Mouse (Mus musculus) 416B (cell line): ENCODE measurements around the gene Smim14.

Experiments
- DNase-seq: peaks from one replicate; pipeline ENCODE4 v3.0.0; 2011; ENCODE audit warnings: low read depth

Smim14 gene

GRCm38 (mm10) chr5:65460361-65460760, 76.6 kb downstream of the Smim14 start:
- no peak for DNase-seq

- DNase-seq = no peak
Observed at GRCm38 (mm10) chr5:65459454-65459853, 77.5 kb downstream of the Smim14 start.

- peak; percentile 55 for DNase-seq
Observed at GRCm38 (mm10) chr5:65457846-65458245, 79.1 kb downstream of the Smim14 start.

GRCm38 (mm10) chr5:65457086-65457827, 79.7 kb downstream of the Smim14 start:
- DNase-seq = no peak

- no peak for DNase-seq
Observed at GRCm38 (mm10) chr5:65454771-65455170, 82.2 kb downstream of the Smim14 start.

DNA sequence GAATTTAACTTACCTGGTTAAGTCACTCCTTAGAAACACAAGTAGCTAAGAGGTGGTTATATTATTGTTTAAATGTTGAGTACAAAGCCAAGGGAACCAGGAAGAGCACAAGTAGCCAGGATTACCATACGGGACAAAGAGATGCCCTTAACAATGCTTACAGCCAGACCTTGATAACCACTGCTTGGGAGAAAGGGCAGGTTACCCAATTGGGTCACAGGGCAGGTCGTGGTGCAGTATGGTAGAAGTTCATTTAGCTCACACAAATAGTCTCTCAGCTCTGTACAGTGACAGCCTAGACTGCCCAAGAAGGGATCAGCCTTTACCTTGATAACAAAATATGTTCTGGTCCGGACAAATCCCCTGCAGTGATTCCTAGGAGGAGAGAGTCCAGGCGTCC, 88.0 kb downstream of the Smim14 start:
- no peak for DNase-seq

- no peak for DNase-seq
Observed at GRCm38 (mm10) chr5:65447826-65448225, 89.2 kb downstream of the Smim14 start.

DNA sequence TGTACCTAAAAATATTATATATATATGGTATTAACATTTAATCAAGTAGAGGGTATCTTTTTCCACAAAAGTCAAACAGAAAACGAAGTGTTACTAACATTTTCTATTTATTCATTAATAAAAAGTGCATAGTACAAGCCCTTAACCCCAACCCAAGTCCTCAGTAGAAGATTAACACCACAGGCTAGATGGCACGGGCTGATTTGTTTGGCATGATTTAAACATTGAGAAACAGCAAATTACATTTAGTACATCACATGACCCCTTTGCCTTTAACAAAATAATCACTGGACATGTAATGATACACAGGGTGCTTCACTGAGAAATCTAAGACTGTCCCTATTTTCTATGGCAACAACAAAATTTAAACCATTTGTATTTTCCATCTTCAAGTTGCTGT, 90.2 kb downstream of the Smim14 start:
- DNase-seq = no peak

GRCm38 (mm10) chr5:65444981-65445380, 92.0 kb downstream of the Smim14 start:
- DNase-seq = peak; percentile 87

- DNase-seq = no peak
Observed at GRCm38 (mm10) chr5:65438041-65438440, 98.9 kb downstream of the Smim14 start.

DNA sequence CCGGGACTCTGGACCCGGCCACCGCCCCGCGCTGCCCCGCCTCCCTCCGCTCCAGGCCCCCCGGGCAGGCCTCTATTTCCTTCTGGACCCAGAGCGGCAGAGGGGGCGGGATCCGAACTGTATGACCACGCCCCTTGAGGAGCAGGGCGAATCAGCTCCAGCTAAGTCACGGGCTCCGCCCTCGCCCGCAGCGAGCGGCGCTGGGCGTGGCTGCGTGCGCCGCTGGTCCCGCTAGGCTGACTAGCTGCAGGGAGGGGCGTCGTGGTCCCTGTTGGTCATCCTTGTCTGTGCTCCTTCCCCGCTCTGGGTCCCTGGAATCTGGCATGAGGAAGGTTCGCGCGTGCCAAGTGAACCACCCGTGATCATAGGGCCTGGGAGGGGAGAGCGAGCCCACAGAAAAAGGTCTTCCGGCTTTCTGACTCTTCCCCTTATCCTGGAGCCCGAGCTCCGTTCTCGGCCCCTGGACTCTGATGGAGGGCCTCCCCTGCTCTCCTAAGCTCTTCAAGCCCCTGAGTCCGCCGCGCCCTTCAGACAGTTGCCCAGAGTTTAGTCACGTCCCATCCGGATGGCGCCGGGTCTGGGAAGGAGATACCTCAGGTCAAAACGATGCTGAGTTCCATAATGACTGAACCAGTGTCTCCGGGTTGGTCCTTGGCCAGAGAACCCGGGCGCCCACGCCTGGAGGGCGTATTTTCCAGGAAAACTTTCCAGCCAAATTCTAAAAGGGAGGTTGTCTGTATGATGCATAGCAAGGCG, 101.0 kb downstream of the Smim14 start, which contains the start of gene Ugdh:
Gene Ugdh, minus strand, starts transcription at position 144 of the 756 bp plus-strand sequence.
- peak; percentile 97 for DNase-seq

- DNase-seq = peak; percentile 78
Observed at GRCm38 (mm10) chr5:65435363-65435805, 101.6 kb downstream of the Smim14 start.

GRCm38 (mm10) chr5:65434471-65435362, 102.3 kb downstream of the Smim14 start:
- DNase-seq = peak; percentile 56

DNA sequence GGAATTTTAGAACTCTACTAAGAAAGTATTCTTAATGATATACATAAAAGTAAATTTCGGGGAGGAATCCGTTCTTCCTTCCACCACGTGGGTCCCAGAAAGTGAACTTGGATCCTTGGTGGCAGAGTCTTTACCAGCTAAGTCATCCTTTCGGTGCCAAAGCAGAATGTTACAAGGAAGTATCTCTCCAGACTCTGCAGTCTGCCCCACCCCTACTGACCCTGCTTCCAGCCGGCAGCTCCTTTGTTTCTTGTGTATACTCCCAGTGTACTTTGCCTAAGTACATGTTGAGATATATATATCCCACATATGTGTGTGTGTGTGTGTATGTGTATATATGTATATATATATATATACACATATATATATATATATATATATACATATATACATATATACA, 107.5 kb downstream of the Smim14 start:
- DNase-seq = no peak

DNA sequence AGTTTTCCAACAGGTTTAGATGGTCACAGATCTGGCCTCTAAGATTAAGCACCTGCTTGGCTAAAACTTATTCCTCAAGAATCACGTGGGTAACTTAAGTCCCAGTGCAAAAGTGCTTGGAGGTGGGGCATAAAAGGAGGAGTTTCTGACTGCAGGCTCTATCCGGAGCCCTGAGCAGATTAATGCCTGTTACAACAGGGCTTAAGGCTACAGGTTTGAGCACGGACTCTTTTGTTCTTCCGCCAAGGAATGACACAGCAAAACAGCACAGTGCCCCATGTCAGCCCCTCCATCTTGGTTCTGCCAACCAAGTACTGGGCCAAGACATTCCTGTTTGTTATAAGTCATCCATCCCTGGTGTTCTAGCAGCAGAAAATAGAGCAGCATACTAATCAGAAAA, 108.7 kb downstream of the Smim14 start:
- no peak for DNase-seq

- no peak for DNase-seq
Observed at GRCm38 (mm10) chr5:65425251-65425650, 111.7 kb downstream of the Smim14 start.

- peak; percentile 84 for DNase-seq
Observed at GRCm38 (mm10) chr5:65424215-65424614, 112.8 kb downstream of the Smim14 start.

DNA sequence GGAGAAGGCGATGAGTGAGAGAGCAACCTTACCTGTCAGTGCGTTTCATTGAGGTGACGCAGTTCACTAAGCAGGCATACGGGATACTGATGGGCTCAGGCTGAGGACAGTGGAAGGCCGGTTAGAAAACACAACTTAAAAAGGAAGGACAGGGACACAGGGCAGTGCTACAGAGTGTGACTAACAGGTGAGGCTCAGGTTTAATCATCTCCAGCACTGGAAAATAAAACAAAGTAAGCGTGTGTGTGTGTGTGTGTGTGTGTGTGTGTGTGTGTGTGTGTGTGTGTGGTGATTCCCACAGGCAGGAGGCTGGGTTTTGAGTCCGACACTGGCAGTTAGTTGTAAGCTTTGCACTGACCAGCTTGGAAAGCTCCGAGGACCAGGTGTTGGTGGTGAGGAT, 114.2 kb downstream of the Smim14 start:
- DNase-seq = no peak

- no peak for DNase-seq
Observed at GRCm38 (mm10) chr5:65420822-65421221, 116.2 kb downstream of the Smim14 start.

- no peak for DNase-seq
Observed at GRCm38 (mm10) chr5:65419136-65419535, 117.8 kb downstream of the Smim14 start.

DNA sequence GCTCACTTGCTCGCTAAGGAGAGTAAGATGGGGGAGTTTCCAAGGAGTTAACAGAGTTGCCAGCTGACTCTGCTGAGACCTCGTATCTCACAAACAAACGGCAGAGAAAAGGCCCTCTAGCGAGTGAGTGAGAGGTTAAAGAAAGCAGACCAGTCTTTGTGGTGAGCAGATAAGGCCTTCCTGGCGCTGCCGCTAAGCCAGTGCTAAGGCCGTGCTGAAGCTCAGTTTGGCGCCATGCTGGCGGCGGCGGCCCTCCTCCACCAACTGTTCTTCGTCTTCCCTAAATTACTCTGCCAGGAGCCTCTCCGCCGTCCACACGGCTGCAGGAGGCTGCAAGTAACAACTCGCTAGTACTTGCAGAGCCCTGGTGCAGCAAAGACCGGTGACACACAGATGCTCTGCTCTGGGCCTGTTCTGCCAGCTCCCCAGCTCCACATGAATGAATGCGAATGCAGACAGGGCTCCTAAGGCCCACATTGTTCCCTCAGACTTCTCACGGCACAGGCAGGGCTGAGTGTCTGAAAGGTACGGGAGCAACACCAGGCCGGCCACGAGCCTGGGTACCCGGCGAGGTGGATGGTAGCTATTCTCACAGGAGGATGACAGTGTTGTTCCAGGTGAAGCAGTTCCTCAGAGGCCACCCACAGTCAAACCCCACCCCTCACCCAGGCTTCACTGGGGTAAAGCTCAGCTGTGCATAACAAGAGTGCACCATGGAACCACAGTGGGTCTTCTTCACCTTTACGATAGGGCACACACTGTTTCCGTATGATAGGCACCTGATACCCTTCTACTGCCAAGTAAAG, 121.1 kb downstream of the Smim14 start:
- DNase-seq = no peak
